Mouse (Mus musculus): ENCODE results near the gene Pycr1.
"Not testable (repeated sequence)": the region's sequence is repeated elsewhere in the genome, so short reads cannot be mapped to it uniquely, and the experiment has no call there.

Gene Pycr1

GRCm38 (mm10) chr11:120643601-120643987, at the start of gene Pycr1:
Gene Pycr1, minus strand, starts transcription at chr11:120643769.
- peak; percentile 91 to 94 for DNase-seq (ENCODE audit: low spot score in 2 of 2)

GRCm38 (mm10) chr11:120692471-120693011, 49.0 kb upstream of the Pycr1 start:
- no peak for DNase-seq (ENCODE audit: low spot score in 2 of 2)

- no peak for DNase-seq (ENCODE audit: low spot score in 2 of 2)
These were observed 45.8 kb upstream of the Pycr1 start for GRCm38 (mm10) chr11:120689365-120689764.

GRCm38 (mm10) chr11:120686650-120687272, 43.2 kb upstream of the Pycr1 start:
- DNase-seq (ENCODE audit: low spot score in 2 of 2), result no peak

- DNase-seq (ENCODE audit: low spot score in 2 of 2), result no peak
These were observed 41.1 kb upstream of the Pycr1 start for GRCm38 (mm10) chr11:120684660-120685059.

- DNase-seq (ENCODE audit: low spot score in 2 of 2), result no peak
These were observed 40.5 kb upstream of the Pycr1 start for GRCm38 (mm10) chr11:120684086-120684485.

- DNase-seq (ENCODE audit: low spot score in 2 of 2), result no peak
These were observed 40.0 kb upstream of the Pycr1 start for GRCm38 (mm10) chr11:120683536-120683935.

- DNase-seq (ENCODE audit: low spot score in 2 of 2), result no peak
These were observed 39.1 kb upstream of the Pycr1 start for GRCm38 (mm10) chr11:120682683-120683082.

GRCm38 (mm10) chr11:120679909-120680308, 36.3 kb upstream of the Pycr1 start:
- DNase-seq (ENCODE audit: low spot score in 2 of 2), result peak in 1 of 2 experiments; percentile 61

GRCm38 (mm10) chr11:120676951-120677350, 33.4 kb upstream of the Pycr1 start:
- no peak for DNase-seq (ENCODE audit: low spot score in 2 of 2)

GRCm38 (mm10) chr11:120675875-120676274, 32.3 kb upstream of the Pycr1 start:
- DNase-seq (ENCODE audit: low spot score in 2 of 2), result not testable (repeated sequence)

GRCm38 (mm10) chr11:120673594-120674122, 30.1 kb upstream of the Pycr1 start:
- DNase-seq (ENCODE audit: low spot score in 2 of 2), result peak in 1 of 2 experiments; percentile 38

- peak; percentile 97 to 98 for DNase-seq (ENCODE audit: low spot score in 2 of 2)
These were observed 29.4 kb upstream of the Pycr1 start, which contains the start of gene Aspscr1 for GRCm38 (mm10) chr11:120672687-120673593. Gene Aspscr1, plus strand, starts transcription at chr11:120672973.

- DNase-seq (ENCODE audit: low spot score in 2 of 2), result no peak
These were observed 23.0 kb upstream of the Pycr1 start for GRCm38 (mm10) chr11:120666617-120667016.

GRCm38 (mm10) chr11:120665406-120665805, 21.8 kb upstream of the Pycr1 start:
- no peak for DNase-seq (ENCODE audit: low spot score in 2 of 2)

- no peak for DNase-seq (ENCODE audit: low spot score in 2 of 2)
These were observed 20.1 kb upstream of the Pycr1 start for GRCm38 (mm10) chr11:120663714-120664113.

GRCm38 (mm10) chr11:120662759-120663158, 19.2 kb upstream of the Pycr1 start:
- DNase-seq (ENCODE audit: low spot score in 2 of 2), result no peak

- no peak for DNase-seq (ENCODE audit: low spot score in 2 of 2)
These were observed 17.5 kb upstream of the Pycr1 start, which contains the start of gene Notum for GRCm38 (mm10) chr11:120661076-120661460. Gene Notum, minus strand, starts transcription at chr11:120661175.

- peak in 1 of 2 experiments; percentile 41 for DNase-seq (ENCODE audit: low spot score in 2 of 2)
These were observed 16.9 kb upstream of the Pycr1 start for GRCm38 (mm10) chr11:120660301-120661075.

- peak in 1 of 2 experiments; percentile 28 for DNase-seq (ENCODE audit: low spot score in 2 of 2)
These were observed 16.1 kb upstream of the Pycr1 start for GRCm38 (mm10) chr11:120659509-120660300.
